Mouse (Mus musculus) limb, embryonic 13.5 days (tissue): ENCODE results near the gene Tac2. TPM values are rescaled to one million over a fixed set of nuclear protein-coding genes. Genes with fewer than 3 reads are reported as not detected.
A peak's percentile ranks its signal among the peaks of the same experiment; 100 is the strongest.
"Not testable (repeated sequence)": the region's sequence is repeated elsewhere in the genome, so short reads cannot be mapped to it uniquely, and the experiment has no call there.

ENCODE experiments used
- ATAC-seq: fragments of 200-750 bp; cut with Nextera tagmentation; 2 replicates; pipeline ENCODE4 v1.8.0; 2017; ENCODE audit warnings: low read depth, moderate number of reproducible peaks, moderate TSS enrichment; ENCODE audit not compliant: low FRiP score
- H3K27ac ChIP-seq: fragments of 300-500 bp; sonication (generic); 2 replicates; pipeline ENCODE4 v1.5.1; 2015; ENCODE audit warnings: inconsistent platforms, mild to moderate bottlenecking, moderate library complexity
- H3K27me3 ChIP-seq: fragments of 300-500 bp; sonication (generic); 2 replicates; pipeline ENCODE4 v1.6.1; 2015; ENCODE audit warnings: mild to moderate bottlenecking, inconsistent platforms
- H3K36me3 ChIP-seq: fragments of 300-500 bp; sonication (generic); 2 replicates; pipeline ENCODE4 v1.6.1; 2015; ENCODE audit warnings: inconsistent platforms, mild to moderate bottlenecking, moderate library complexity
- H3K4me1 ChIP-seq: fragments of 300-500 bp; sonication (generic); 2 replicates; pipeline ENCODE4 v1.6.1; 2015; ENCODE audit warnings: inconsistent platforms
- H3K4me2 ChIP-seq: fragments of 300-500 bp; sonication (generic); replicated peaks from 2 replicates; pipeline ENCODE4 v1.6.1; 2015; ENCODE audit warnings: inconsistent platforms, mild to moderate bottlenecking, moderate library complexity
- H3K4me3 ChIP-seq: fragments of 300-500 bp; sonication (generic); 2 replicates; pipeline ENCODE4 v1.5.1; 2015; ENCODE audit warnings: moderate library complexity, mild to moderate bottlenecking, inconsistent platforms
- H3K9ac ChIP-seq: fragments of 300-500 bp; sonication (generic); 2 replicates; pipeline ENCODE4 v1.6.1; 2015; ENCODE audit warnings: mild to moderate bottlenecking, inconsistent platforms
- H3K9me3 ChIP-seq: fragments of 300-500 bp; sonication (generic); 2 replicates; pipeline ENCODE4 v1.6.1; 2016; ENCODE audit warnings: inconsistent platforms
- WGBS: fragments of 180-500 bp; shearing (Covaris S2); methylation state at CpG from one replicate; pipeline ENCODE4 v1.1.7; 2015; 5-methylcytosine and 5-hydroxymethylcytosine counted together
- polyA plus RNA-seq: library from polyadenylated mRNA; unstranded; fragments of >200 nt; fragmentation: Nextera tagmentation; extraction: Ambion mirVana; gene quantifications from 2 replicates; pipeline ENCODE4 v1.2.1, GENCODE M21; 2015

Gene Tac2
- polyA plus RNA-seq, 1 experiment from 2014 or later = 1.8 TPM

DNA sequence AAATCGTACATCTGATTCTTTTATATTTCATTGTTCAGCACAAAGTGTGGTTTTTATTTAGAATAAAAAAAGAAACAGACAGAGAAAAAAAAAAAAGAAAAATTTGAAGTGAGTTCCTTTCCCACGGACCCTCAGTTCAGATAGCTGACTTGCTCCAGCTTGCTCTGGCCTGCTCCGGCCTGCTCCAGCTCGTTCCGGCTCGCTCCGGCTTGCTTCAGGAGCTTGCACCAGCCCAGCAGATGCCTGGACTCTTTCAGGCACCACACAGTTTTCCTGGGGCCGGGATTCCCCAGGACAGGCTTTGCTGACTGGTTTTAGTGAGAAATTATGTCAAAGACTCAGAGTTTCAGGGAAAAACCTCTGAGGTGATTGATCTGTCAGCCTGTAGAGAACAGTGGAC is 23.0 kb downstream of the Tac2 start:
- Histone ChIP-seq H3K27ac (no peak overlapping the region), H3K4me2 (no peak overlapping the region), H3K4me3 (no peak overlapping the region), H3K27me3 (no peaks in the 10 kb centered on the region), H3K9ac (no peak overlapping the region), H3K4me1 (peaks cover 13% of the 10 kb centered on the region), H3K36me3 (peaks cover 65% of the 10 kb centered on the region), H3K9me3 (no peaks in the 10 kb centered on the region)
- ATAC-seq = no peak
- WGBS = 84% methylated on average over 8 of the region's 8 CpGs

DNA sequence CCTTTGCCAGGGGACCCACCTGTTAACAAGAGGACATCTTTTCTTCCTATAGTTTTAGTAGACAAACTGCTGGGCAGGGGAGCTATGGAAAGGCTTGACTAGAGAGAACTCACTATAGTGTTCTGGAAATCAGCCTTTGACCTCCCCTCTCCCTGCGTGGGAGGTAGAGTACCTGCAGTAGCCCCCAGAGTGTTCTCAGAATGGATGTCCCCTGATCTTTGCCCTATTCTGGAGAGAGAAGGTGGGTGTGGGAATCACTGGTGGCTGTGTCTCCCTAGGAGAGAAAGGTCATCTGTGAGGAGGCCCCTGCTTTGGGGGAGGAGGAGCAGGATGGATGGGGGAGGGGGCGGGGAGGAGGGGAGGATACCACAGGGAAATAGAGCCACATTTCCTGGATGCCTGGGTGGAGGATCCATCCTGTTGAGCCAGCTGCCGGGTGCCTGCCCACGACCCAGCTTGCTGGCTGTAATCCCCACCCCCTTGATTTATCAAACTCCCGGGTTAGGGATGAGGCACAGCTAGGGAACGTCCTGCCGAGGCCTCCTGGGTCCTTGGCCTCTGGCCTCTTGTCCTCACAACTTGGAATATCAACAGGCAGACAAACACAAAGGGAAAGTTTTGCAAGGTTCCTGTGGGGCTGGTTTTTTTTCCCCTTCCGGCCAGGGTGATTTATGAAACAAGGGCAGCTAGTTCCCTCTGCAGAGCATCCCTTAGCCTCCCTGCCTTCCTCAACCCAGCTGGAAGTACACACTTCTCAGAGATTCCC is 24.8 kb downstream of the Tac2 start:
- H3K4me2 ChIP-seq = peak overlapping the region; percentile 46; the same call in 1 of the 2 replicates

DNA sequence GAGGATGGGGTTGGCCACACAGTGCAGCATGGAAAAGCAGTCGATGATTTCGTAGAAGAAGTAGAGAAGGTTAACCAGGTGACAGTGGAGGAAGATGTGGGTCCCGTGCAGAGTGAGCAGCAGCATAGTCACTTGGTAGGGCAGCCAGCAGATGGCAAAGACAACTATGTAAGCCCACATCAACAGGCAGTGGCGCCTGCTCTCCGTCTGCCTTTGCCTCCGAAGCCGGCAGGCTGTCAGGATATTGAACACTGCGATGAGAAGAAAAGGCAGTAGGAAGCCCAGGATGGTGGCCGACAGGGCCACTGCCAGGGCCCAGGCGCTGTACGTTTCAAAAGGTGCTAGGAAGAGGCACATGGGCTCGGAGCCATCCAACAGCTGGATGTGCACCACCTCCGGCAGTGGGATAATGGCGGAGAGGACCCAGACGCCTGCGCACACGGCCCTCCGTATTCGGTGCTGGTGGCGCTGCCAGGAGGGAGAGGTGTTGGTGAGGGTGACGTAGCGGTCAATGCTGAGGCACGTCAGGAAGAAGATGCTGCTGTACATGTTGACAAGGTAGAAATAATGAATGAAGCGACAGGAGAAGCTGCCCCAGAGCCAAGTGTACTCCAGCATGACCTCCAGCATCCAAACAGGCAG is 26.0 kb downstream of the Tac2 start:
- 54% methylated on average over 24 of the region's 24 CpGs for WGBS
- Histone ChIP-seq H3K4me2 (peak overlapping the region; percentile 46), H3K27me3 (no peaks in the 10 kb centered on the region), H3K9me3 (no peaks in the 10 kb centered on the region), H3K27ac (no peak overlapping the region), H3K36me3 (peaks cover 35% of the 10 kb centered on the region), H3K4me3 (peak overlapping the region; percentile 23), H3K4me1 (peaks cover 16% of the 10 kb centered on the region), H3K9ac (peak overlapping the region; percentile 39; the same call in 1 of the 2 replicates)
- no peak for ATAC-seq

More for the DNA sequence above, 24.8 kb downstream of the Tac2 start:
- Histone ChIP-seq H3K4me3 (no peak overlapping the region), H3K4me1 (peaks cover 13% of the 10 kb centered on the region), H3K27me3 (no peaks in the 10 kb centered on the region), H3K9ac (no peak overlapping the region), H3K9me3 (no peaks in the 10 kb centered on the region), H3K27ac (no peak overlapping the region; the same call in 1 of the 2 replicates), H3K36me3 (peaks cover 47% of the 10 kb centered on the region)
- 6% methylated on average over 8 of the region's 8 CpGs for WGBS
- no peak for ATAC-seq

DNA sequence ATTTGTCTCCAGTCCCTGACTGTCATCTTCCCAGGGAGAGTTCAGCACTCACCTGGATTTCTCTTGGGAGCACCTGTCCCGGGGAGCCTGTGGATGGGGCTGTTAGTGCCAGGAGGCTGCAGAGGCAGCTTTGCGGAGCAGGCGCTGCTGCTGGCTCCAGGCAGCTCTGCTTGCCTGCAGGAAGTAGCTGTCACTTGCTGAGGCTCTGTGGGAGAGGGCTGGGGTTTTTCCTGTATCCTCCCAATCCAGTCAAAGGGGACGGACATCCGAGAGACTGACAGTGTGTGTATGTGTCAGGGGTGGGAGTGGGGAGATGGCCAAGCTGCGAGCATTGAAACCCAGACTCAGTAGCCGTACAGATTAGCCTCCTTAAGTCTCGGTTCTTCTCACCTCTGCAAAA is 27.3 kb downstream of the Tac2 start, which contains the start of gene Gpr182:
Gpr182 (minus strand) TSS at position 185 of the 400 bp plus-strand sequence.
- Histone ChIP-seq H3K27me3 (no peaks in the 10 kb centered on the region), H3K36me3 (peaks cover 23% of the 10 kb centered on the region), H3K9ac (no peak within 1 kb of the TSS), H3K27ac (no peak within 1 kb of the TSS), H3K4me1 (peaks cover 16% of the 10 kb centered on the region), H3K4me3 (no peak within 1 kb of the TSS), H3K4me2 (no peak within 1 kb of the TSS), H3K9me3 (no peaks in the 10 kb centered on the region)
- ATAC-seq = no peak
- 61% methylated on average over 8 of the region's 8 CpGs for WGBS

DNA sequence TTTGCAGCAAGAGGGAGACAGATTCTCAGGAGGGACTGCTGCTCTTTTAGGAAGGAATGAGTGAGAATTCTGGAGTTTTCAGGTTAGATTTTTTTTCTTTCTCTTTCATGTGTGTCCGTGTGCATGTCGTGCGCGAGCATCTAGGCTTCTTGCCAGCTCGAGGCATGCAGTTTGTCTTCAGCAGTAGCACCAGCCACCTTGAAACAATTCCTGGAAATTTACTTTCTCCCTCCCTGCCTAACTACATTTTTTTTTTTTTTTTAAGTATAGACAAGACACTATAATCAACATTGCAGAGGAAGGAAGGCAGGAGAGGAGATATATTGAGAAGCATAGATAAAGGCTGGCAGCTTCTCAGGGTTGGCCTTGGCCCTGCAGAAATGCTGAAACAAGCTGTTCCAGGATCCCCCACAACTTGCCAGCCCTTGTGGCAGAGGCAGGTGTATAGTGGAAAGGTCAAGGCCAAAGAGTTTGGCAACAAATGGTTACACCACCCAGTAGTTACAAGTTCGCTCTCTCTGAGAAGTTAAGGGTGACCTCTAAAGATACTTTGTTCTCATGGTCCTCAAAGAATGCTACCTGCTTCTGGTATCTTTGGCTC is 30.4 kb downstream of the Tac2 start:
- 74% methylated on average over 6 of the region's 6 CpGs for WGBS
- H3K4me1 ChIP-seq = peaks cover 3% of the 10 kb centered on the region; the same call in 1 of the 2 replicates
- no peak overlapping the region for H3K4me3 ChIP-seq
- no peak overlapping the region for H3K27ac ChIP-seq
- H3K4me2 ChIP-seq = no peak overlapping the region
- H3K9me3 ChIP-seq = no peaks in the 10 kb centered on the region
- no peak for ATAC-seq
- peaks cover 4% of the 10 kb centered on the region; the same call in 1 of the 2 replicates for H3K36me3 ChIP-seq
- no peaks in the 10 kb centered on the region for H3K27me3 ChIP-seq
- H3K9ac ChIP-seq = no peak overlapping the region

DNA sequence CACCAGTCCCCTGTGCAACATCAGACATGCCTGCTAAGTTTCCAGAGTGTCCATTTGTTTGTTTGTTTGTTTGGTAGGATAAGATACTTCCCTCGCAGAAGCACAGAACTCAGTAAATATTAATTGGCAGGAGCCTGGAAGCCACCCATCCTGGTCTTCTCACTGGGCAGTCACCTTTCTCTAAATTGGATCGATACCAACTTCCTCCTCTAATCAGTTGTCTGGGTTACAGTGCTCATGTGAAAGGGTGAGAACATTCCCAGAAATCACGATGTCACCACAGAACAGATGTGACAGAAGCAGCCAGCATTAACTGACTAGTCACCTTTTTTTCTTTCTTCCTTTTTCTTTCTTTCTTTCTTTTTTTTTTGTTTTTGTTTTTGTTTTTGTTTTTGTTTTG is 31.0 kb downstream of the Tac2 start:
- 70% methylated on average over 3 of the region's 3 CpGs for WGBS
- H3K4me2 ChIP-seq = no peak overlapping the region
- H3K4me3 ChIP-seq = no peak overlapping the region
- no peak overlapping the region for H3K9ac ChIP-seq
- ATAC-seq = no peak
- H3K9me3 ChIP-seq = no peaks in the 10 kb centered on the region
- no peaks in the 10 kb centered on the region for H3K27me3 ChIP-seq
- peaks cover 3% of the 10 kb centered on the region; the same call in 1 of the 2 replicates for H3K4me1 ChIP-seq
- peaks cover 2% of the 10 kb centered on the region; the same call in 1 of the 2 replicates for H3K36me3 ChIP-seq
- H3K27ac ChIP-seq = no peak overlapping the region

DNA sequence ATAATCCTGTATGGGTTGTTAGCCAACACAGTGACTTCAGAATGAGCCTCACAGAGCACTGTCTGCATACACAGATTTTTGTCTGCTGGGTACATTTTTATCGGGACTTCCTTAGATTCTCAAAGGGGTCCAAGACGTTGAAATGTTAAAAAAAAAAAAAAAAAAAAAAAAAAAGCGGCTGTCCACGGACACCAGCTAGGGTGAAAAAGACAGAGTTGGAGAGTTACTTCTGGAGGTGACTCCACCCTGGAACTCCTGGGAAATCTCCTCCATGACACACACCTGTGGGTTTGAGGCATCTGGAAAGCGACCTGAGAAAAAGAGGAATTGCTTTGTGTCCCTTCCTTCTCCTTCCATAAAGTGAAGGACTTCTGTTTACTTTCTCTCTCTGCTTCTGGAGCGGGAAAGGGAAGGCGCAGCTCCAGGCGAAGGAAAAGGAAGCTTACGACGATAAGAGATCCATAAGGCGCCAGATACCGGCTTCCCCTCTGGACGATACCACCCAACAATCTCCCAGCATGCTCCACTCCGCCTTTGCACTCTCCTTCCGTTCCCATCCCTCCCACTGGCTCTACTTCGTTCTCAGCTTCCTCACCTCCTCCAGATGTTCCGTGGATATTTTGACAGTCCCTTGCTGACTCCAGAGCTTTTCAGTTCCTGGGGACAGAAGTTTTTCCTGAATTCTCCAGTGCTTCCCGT is 31.6 kb downstream of the Tac2 start:
- WGBS = 41% methylated on average over 18 of the region's 18 CpGs
- Histone ChIP-seq H3K36me3 (no peaks in the 10 kb centered on the region), H3K4me3 (peak overlapping the region; percentile 10)

DNA sequence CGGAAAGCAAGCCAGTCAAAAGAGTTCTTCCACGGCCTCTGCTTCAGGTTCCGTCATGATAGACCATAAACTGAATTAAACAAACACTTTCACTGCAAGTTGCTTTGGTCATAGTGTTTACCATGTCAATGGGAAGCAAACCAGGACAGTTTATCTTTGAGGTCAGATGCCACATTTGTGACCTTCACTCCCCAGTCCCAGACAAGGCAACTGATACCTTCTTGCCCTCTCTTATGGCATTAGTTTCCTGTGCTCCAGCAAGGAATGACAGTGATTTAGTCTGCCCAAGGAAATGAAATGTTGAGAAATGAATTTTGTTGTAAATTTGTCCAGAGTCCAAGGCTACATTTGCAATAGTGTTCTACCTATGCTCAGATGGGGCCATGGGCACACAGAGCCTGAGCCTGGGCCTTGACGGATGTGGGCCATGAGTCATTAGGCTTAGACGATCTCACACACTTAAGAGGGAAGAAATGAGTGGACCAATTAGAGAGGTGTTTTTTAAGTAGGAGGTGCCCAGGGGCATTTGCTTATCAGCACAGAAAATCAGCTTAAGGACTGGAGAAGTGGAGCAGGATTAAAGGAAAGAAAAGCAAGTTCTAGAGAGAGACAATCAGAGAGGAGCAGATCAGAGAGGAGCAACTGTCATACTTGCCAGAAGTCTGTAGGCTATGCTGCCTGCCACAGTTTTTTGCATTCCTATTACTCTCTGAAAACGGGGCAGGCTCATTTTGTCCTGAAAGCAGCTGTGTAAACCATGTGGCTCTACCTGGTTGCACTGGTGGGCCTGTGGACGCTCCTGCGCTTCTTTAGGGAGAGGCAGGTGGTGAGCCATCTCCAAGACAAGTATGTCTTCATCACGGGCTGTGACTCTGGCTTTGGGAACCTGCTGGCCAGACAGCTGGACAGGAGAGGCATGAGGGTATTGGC is 35.2 kb downstream of the Tac2 start, which contains the start of the genes Rdh1 and Rdh16f1:
Rdh1 (plus strand) TSS at position 541 of the 930 bp plus-strand sequence.
Rdh16f1 (plus strand) TSS at position 607 of the 930 bp plus-strand sequence.
- H3K27ac ChIP-seq = no peak within 1 kb of the TSS
- no peaks in the 10 kb centered on the region for H3K9me3 ChIP-seq
- no peak for ATAC-seq
- WGBS = 63% methylated on average over 9 of the region's 9 CpGs
- no peaks in the 10 kb centered on the region for H3K36me3 ChIP-seq
- no peak within 1 kb of the TSS for H3K4me2 ChIP-seq
- H3K9ac ChIP-seq = no peak within 1 kb of the TSS
- H3K27me3 ChIP-seq = no peaks in the 10 kb centered on the region
- H3K4me1 ChIP-seq = no peaks in the 10 kb centered on the region; the same call in 1 of the 2 replicates
- H3K4me3 ChIP-seq = no peak within 1 kb of the TSS

More for the DNA sequence above, 31.6 kb downstream of the Tac2 start:
- H3K27ac ChIP-seq = no peak overlapping the region
- H3K4me2 ChIP-seq = peak overlapping the region; percentile 52
- H3K9me3 ChIP-seq = no peaks in the 10 kb centered on the region
- no peaks in the 10 kb centered on the region for H3K27me3 ChIP-seq
- ATAC-seq = no peak
- H3K4me1 ChIP-seq = peaks cover 3% of the 10 kb centered on the region; the same call in 1 of the 2 replicates
- no peak overlapping the region for H3K9ac ChIP-seq

DNA sequence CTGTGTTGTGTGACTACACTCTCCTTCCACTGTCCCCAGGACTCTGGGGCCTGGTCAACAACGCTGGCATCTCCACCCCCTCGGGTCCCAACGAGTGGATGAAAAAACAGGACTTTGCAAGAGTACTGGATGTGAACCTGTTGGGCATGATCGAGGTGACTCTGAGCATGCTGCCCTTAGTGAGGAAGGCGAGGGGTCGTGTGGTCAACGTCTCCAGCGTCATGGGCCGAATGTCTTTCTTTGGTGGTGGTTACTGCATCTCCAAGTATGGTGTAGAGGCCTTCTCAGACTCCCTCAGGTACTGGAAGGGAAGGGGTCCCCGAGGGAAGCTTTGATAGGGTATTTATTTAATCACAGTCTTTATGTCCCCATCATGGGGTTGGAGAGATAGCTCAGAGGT is 38.6 kb downstream of the Tac2 start:
- not testable (repeated sequence) for H3K4me1 ChIP-seq, H3K4me3 ChIP-seq, ATAC-seq, H3K36me3 ChIP-seq, H3K27me3 ChIP-seq, H3K9ac ChIP-seq, H3K27ac ChIP-seq, H3K9me3 ChIP-seq, H3K4me2 ChIP-seq
- 88% methylated on average over 10 of the region's 10 CpGs for WGBS

DNA sequence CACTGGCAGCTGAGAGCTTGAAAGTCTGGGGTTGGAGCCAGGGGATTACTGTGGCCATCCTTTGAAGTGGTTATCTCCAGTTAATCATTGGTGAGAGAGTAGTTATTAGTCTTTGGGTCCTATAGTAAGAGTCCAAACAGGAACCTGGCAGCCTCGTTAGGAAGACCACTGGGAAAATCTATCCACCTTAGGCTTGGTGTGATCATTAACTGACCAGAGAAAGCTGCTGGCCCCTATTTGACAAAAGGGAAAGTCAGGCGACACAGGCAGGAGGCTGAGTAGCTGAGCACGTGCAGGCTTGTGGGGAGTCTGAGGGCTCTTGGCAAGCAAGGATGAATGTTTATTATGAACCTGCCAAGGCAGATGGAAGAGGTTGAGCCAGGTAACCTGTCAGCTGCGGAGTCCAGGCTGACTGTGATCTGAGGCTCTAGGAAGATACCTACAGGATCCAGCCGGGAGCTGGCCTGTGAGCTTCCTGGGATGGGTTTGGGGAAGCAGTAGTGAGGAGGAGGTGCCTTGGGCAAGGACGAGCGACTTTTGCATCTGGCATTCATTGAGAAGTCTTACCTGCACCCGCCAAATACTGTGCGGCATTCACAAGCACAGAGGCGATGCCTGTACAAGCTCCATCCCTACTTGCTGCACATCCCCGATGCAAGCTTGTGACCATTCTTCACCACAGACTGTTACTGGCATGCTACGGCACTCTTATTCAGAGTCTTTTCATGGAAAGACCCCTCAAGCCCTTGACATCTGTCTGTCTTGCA is 39.8 kb downstream of the Tac2 start:
- no peak overlapping the region for H3K4me3 ChIP-seq
- H3K4me1 ChIP-seq = no peaks in the 10 kb centered on the region
- no peak overlapping the region for H3K9ac ChIP-seq
- ATAC-seq = no peak
- H3K9me3 ChIP-seq = no peaks in the 10 kb centered on the region
- H3K27ac ChIP-seq = no peak overlapping the region
- no peak overlapping the region for H3K4me2 ChIP-seq
- H3K36me3 ChIP-seq = no peaks in the 10 kb centered on the region
- WGBS = 54% methylated on average over 12 of the region's 12 CpGs
- H3K27me3 ChIP-seq = no peaks in the 10 kb centered on the region
